Mouse (Mus musculus): ENCODE results near the gene Casz1.

GRCm38 (mm10) chr4:148767655-148768305 is 36.4 kb upstream of the Casz1 start:
- TF ChIP-seq GATA1 (IDR thresholded peaks at IDR 0.05; ENCODE audit: borderline replicate concordance, low read length), result no peak
- TF ChIP-seq FLI1 (IDR thresholded peaks at IDR 0.05; ENCODE audit: low read length), result no peak
